Mouse (Mus musculus): ENCODE results near the gene Il10ra.

The Il10ra gene

DNA sequence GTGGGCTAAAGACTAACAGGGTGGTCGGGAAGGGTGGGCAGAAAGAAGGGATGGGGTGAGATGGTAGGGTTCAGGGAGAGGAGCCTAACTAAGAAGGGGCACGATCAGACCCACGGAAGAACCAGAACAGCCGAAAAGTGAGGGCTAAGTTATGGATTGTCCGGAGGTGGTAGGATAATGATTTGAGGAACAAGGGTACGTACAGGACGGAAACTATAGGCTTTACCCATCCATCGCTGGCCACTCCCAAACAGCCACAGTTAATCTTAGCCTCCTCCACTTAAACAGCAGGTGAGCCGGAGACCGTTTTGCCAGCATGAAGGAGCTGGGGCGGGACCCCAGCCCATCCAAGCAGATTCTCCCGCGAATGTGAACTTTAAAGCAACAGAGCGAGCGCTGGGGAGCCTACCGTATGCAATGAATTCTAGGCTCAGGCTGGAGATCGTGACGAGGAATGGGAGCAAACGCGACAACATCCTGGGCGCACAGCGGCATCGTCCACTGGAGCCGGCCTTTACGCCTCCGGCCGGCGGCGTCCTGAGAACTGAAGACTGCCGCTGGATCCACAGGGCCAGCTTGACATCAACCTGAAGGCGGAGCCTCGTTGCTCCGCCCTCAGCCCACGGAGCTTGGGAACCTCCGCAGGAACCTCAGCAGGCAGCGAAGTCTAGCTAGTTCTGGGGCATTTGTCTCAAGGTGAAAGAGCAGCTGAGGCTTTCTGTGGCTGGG, at the start of gene Il10ra:
Gene Il10ra, minus strand, starts transcription at position 553 of the 729 bp plus-strand sequence.
- peak; percentile 61 to 66 for DNase-seq

GRCm38 (mm10) chr9:45317635-45318034, 48.7 kb upstream of the Il10ra start:
- no peak for DNase-seq

DNA sequence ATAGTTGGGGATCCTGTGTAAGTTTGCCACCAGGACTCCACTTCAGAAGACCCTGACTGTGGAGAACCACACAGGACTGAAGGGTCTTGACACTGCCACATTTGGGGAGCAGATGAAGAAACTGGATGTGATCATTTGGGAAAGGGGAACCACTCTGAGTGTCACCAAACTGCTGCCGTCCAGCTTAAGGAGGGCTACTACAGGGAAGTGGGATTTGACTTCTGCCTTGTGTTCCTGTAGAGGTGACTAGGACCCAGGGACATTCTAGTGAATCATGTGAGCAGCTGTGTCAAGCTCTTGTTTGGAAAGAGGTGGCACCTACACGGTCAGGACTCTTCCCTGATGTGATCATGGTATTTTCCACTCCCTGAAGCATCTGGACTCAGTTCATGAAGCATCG, 45.0 kb upstream of the Il10ra start:
- no peak for DNase-seq

DNA sequence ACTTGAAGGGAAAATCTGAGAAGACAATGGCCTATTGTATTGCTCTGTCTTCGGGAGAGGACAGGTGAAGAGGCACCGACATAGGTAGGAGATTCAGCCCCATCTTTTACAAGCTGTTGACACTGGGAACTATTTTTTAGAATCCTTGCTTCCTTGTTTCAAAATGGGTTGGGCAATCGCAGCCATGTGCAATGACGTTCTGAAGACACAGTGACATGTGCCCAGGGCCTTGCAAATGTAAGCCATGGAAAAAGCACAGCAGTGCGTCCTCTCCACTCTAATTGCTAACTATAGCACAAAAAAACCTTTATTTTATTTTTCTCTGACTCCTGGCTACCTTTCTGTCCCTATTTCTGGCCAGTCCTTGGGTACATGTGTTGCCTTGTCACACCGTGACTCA, 42.9 kb upstream of the Il10ra start:
- no peak for DNase-seq

GRCm38 (mm10) chr9:45308521-45308920, 39.6 kb upstream of the Il10ra start:
- DNase-seq: no peak

GRCm38 (mm10) chr9:45306746-45307410, 37.9 kb upstream of the Il10ra start:
- no peak for DNase-seq

- no peak for DNase-seq
These were observed 32.8 kb upstream of the Il10ra start for GRCm38 (mm10) chr9:45301771-45302170.

DNA sequence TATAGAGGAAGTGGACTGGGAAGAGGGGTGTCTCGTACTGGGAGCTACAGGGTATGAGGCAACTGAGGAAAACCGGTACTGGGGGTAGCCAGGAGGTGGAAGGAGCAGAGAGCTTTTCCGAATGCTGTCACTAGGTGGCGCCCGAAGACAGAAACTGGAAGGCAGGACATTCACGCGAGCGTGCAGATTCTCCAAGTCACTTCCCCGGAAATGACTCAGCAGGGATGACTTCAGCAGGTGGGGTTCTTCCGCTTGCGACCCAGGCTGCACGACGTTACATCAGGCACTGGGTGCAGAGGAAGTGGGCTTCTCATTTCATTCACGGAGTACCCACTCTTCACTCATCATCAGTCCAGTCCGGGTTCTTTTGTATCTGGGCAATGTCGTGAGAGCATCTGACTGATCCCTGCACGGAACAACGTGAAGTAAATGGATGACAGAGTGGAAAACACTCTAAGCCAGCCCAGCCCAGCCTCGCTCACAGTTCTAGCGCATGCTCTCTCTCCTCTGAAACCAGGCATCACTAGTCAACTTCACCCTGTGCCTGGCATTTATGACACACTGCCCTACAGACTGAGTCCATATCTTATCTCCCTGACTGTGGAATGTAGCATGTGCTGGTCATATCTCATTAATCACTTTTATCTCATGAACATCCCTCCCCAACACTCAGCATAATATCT, 31.6 kb upstream of the Il10ra start:
- DNase-seq: peak; percentile 91 to 95

- DNase-seq: peak; percentile 22 to 41
These were observed 30.5 kb upstream of the Il10ra start for GRCm38 (mm10) chr9:45299231-45300006.

GRCm38 (mm10) chr9:45294210-45295011, 25.5 kb upstream of the Il10ra start:
- DNase-seq: no peak

GRCm38 (mm10) chr9:45291481-45292168, 22.7 kb upstream of the Il10ra start:
- DNase-seq: no peak

GRCm38 (mm10) chr9:45282466-45282865, 13.5 kb upstream of the Il10ra start:
- no peak for DNase-seq

DNA sequence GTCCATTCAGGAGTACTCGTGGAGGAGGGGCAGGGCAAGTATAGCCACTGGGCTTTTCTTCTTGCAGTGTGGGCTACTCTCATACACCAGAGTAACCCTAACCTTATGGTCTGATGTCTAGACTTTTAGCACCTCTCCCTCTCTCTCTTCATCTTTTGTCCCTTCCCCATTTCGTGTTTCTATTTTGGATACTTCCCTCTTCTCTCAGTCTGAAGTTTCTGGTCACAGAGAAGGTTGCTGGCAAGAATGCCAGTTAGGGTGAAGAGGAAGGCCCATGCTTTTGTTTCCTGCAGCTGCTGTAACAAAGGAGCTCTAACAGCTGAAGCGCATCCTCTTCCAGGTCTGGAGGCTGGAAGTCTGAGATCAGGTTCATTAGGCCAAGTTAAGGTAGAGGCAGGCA, 11.9 kb upstream of the Il10ra start:
- DNase-seq: no peak

- DNase-seq: no peak
These were observed 11.1 kb upstream of the Il10ra start for GRCm38 (mm10) chr9:45280059-45280458.

DNA sequence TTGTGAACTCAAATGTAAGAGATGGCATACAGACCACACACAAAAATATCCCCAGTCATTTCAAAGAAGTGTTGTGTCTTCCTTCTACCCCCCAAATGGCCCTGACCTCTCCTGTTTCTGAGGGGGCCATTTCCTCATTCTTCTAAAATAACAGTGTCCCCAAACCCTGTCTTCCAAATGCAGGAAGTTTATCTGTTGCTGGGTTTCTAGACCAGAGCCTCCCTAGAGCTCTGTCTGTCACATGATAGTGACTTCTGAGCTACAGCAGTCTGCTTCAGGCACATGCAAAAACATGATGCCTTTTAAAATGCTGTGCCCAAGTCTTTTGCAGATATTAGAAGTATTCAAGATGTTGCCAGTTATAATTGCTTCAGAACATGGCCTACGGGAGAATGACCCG, 5.7 kb upstream of the Il10ra start:
- DNase-seq: no peak

- no peak for DNase-seq
These were observed 5.3 kb upstream of the Il10ra start for GRCm38 (mm10) chr9:45274218-45274617.

- DNase-seq: no peak
These were observed 3.3 kb upstream of the Il10ra start for GRCm38 (mm10) chr9:45272213-45272612.

GRCm38 (mm10) chr9:45268079-45268478, 870 bp downstream of the Il10ra start:
- peak in 1 of 2 experiments; percentile 32 for DNase-seq

DNA sequence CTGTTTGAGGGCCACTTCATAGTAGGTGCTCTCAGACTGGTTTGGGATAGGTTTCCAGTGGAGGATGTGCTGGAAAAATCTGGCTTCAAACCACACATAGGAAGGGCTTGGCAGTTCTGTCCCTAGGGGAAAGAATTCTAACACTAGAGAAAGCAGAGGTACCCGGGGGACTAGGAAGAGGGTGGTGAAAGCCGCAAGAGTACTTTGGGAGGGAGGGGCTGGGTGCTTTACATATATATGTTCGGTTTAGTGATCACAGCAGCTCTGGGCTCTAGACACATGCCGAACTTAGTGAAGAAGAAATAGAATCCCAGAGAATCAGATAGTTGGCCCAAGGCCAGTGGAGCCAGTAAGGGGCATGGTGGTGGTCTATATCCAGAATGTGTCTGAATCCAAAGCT, 1.9 kb downstream of the Il10ra start:
- DNase-seq: no peak

DNA sequence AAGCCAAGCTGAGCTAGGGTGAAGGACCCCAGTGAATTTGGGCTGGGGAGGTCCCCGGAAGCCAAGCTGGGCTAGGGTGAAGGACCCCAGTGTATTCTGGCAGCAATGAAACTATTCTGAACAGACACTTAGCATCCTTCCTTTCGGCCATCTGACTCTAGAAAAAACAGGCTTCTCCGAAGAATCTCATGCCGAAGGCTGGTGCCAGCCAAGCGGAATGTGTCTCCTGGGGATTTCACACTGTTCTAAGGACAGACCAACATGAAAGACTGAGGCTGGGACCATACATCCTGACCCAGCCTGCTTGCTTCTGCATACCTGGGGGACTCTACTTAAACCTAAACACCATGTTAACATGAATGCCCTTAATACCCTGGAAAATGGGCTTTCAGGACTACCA, 7.1 kb downstream of the Il10ra start:
- no peak for DNase-seq

- no peak for DNase-seq
These were observed 7.5 kb downstream of the Il10ra start for GRCm38 (mm10) chr9:45261466-45261865.

- DNase-seq: no peak
These were observed 9.9 kb downstream of the Il10ra start for GRCm38 (mm10) chr9:45259065-45259464.

Data from thymus, adult 18-20 months (tissue).